Mouse (Mus musculus): Measurements from ENCODE around the gene P4ha3.

DNA sequence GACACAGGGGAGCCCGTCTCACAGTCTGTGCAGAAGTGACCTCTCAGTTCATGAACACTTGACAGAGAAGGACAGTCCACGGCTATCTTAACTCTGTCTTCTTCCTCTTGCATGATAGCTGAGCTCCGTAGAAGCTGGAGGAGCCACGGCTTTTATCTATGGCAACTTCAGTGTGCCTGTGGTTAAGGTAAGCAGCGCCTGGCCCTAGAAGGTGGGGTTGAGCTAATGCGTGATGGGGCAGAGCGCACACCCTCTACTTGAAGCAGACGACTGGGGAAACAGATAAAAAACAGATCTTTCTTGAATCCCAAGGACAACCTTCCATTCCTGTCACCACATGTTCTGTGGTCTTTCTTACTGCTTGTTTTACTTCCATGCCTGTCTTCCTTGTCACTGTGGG lies 31.6 kb downstream of the P4ha3 start:
- TF ChIP-seq CTCF (IDR thresholded peaks at IDR 0.05; ENCODE audit: control insufficient read depth, insufficient read depth, insufficient read length) (no peak), MYOD1 (IDR thresholded peaks at IDR 0.05; ENCODE audit: control insufficient read depth, insufficient read length, low read depth) (no peak), USF1 (IDR thresholded peaks at IDR 0.05; ENCODE audit: low read depth) (no peak), FOSL1 (IDR thresholded peaks at IDR 0.05; ENCODE audit: insufficient read depth, low read length, poor library complexity, severe bottlenecking) (no peak), MAX (IDR thresholded peaks at IDR 0.05) (no peak), CEBPB (IDR thresholded peaks at IDR 0.05; ENCODE audit: low read depth) (no peak), MYOG (IDR thresholded peaks at IDR 0.05; ENCODE audit: control insufficient read depth, extremely low read depth, insufficient read length) (no peak)
